Comparison of ENCODE assay signal across 26 mouse cellular contexts in genomic region chr8:100788132-100788531, GRCm38 (mm10).
"Had no signal": no experiment of that assay in that cellular context is flagged by ENCODE, and none has a peak within 500 bp of the region (broad histone marks: within the 10 kb centered on the region; RNA-seq: fewer than 3 reads in every experiment).

No protein-coding gene starts in this region.

- DNase-seq: gastrocnemius, postnatal 14 days; gastrocnemius, postnatal 36 days; heart, adult 11 months; heart, adult 2 months; heart, postnatal 14 days; heart, postnatal 36 days; kidney, adult 11 months; kidney, adult 2 months; kidney, adult 9 months; kidney, postnatal 14 days; kidney, postnatal 36 days; layer of hippocampus, adult 9-11 months; liver had no signal

- H3K9ac ChIP-seq: heart, embryonic 13.5 days; heart, embryonic 15.5 days; hindbrain, embryonic 13.5 days; hindbrain, embryonic 15.5 days; kidney, embryonic 15.5 days; limb, embryonic 12.5 days had no signal

- H3K27ac ChIP-seq: heart, adult 2 months; heart, embryonic 13.5 days; heart, embryonic 15.5 days; hindbrain, embryonic 13.5 days; hindbrain, embryonic 15.5 days; hindbrain, postnatal 0 days; kidney, embryonic 15.5 days; kidney, postnatal 0 days; left cerebral cortex, adult 2 months; limb, embryonic 10.5 days; limb, embryonic 12.5 days had no signal

- H3K36me3 ChIP-seq: heart, embryonic 13.5 days; heart, embryonic 15.5 days; hindbrain, embryonic 13.5 days; hindbrain, embryonic 15.5 days; kidney, embryonic 15.5 days; limb, embryonic 10.5 days; limb, embryonic 12.5 days had no signal

- H3K4me1 ChIP-seq: heart, embryonic 13.5 days; heart, embryonic 15.5 days; hindbrain, embryonic 13.5 days; hindbrain, embryonic 15.5 days; kidney, embryonic 15.5 days; limb, embryonic 10.5 days; limb, embryonic 12.5 days had no signal

- H3K9me3 ChIP-seq: heart, embryonic 13.5 days; heart, embryonic 15.5 days; hindbrain, embryonic 13.5 days; hindbrain, embryonic 15.5 days; kidney, embryonic 15.5 days; limb, embryonic 10.5 days; limb, embryonic 12.5 days had no signal

- H3K27me3 ChIP-seq: heart, embryonic 13.5 days; heart, embryonic 15.5 days; hindbrain, embryonic 13.5 days; hindbrain, embryonic 15.5 days; kidney, embryonic 15.5 days; limb, embryonic 12.5 days had no signal

- H3K4me2 ChIP-seq: heart, embryonic 11.5 days; heart, embryonic 13.5 days; heart, embryonic 15.5 days; hindbrain, embryonic 13.5 days; hindbrain, embryonic 15.5 days; kidney, embryonic 15.5 days; limb, embryonic 12.5 days; liver, embryonic 11.5 days had no signal

- ATAC-seq: hindbrain, postnatal 0 days; intestine, embryonic 16.5 days had no signal

- H3K4me3 ChIP-seq: heart, adult 2 months; heart, embryonic 13.5 days; heart, embryonic 15.5 days; hindbrain, embryonic 13.5 days; hindbrain, embryonic 15.5 days; kidney, embryonic 15.5 days; left cerebral cortex, adult 2 months; limb, embryonic 10.5 days; limb, embryonic 12.5 days had no signal
